Mouse (Mus musculus): Measurements from ENCODE around the gene Vmac.

The Vmac gene
- long read RNA-seq, experiment 1, transcript Vmac-202 (2 exons, 1,965 nt): minor isoform, 5 of 39 reads
- long read RNA-seq, experiment 1, transcript Vmac-201 (2 exons, 2,226 nt): major isoform, 22 of 39 reads
- long read RNA-seq, experiment 1, partial matches to known transcripts: 0 of 39 reads
- long read RNA-seq, experiment 1, other reads (novel, unspliced or antisense): 11 of 39 reads
- long read RNA-seq, experiment 2, transcript Vmac-201 (2 exons, 2,226 nt): major isoform, 15 of 25 reads
- long read RNA-seq, experiment 2, transcript Vmac-202 (2 exons, 1,965 nt): minor isoform, 5 of 25 reads
- long read RNA-seq, experiment 2, partial matches to known transcripts: 0 of 25 reads
- long read RNA-seq, experiment 2, other reads (novel, unspliced or antisense): 5 of 25 reads

DNA sequence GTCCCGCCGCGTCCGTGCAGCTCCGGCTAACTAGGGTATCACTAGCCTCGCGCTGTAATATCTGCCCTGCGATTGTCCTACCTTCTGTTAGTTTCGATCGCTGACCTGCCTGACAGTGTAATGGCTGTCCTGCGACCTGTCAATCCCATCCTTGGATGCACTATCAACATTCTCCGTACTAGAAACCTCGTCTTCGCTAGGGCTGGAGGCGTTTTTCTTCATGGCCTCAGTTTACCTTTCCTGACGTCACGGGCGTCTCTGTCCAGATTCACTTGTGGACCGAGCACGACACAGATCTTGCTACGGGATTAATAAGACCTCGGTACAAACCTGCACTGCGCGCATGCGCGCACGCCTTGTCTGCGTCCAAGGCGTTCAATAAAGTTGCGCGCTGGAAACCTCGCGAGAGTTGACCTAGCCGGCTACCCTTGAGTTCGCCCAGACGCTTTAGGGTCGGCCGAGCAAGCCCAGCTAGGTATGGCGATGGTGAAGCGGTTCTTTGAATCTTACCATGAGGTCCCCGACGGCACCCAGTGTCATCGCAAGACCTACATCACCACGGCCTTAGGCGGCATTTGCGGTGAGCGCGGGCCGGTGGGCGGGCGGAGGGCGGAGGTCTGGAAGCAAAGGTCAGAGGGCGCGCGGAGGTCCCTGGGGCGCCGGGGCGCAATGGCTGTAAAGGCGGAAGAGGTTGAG is at the start of gene Vmac, which contains the start of gene Ndufa11:
Vmac (minus strand) TSS at position 660 of the 696 bp plus-strand sequence.
Ndufa11 (plus strand) TSS at position 405 of the 696 bp plus-strand sequence.
- intact Hi-C loops (cut with DNase I): loop anchor here (5.0 kb wide), 1 partner anchor 40 kb away; the partner anchor contains the start of gene Nrtn

DNA sequence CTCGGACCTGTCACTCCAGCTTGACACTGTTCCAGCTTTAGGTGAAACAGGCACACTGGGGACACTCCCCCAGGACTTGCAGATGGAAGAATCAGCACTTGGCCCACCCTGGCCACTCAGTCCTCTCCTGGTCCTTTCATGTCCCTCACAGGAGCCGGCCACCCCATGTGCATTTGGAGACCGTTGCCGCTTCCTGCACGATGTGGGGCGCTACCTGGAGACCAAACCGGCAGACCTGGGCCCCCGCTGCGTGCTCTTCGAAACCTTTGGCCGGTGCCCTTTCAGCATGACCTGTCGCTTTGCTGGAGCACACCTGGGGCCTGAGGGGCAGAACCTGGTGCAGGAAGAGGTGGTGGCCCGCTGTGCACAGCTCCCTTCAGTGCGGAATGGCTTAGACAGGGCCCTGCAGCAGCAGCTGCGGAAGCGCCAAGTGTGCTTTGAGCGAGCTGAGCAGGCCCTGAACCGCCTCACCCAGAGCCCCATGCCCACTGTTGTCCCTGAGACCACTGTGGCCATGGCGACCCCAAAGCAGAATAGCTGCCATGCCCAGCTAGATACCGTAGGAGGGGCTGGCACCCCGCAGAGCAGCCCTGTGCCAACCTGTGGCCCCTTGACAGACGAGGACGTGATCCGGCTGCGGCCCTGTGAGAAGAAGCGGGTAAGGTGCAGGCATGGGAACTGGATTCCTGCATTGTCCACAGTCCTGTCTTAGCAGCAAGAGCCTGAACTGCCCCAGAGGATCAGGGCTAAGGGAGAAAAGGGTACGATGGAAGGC is 49.0 kb upstream of the Vmac start:
- intact Hi-C loops (cut with DNase I): loop anchor here (5.0 kb wide), 1 partner anchor 35 kb away; no protein-coding TSS in a partner anchor

DNA sequence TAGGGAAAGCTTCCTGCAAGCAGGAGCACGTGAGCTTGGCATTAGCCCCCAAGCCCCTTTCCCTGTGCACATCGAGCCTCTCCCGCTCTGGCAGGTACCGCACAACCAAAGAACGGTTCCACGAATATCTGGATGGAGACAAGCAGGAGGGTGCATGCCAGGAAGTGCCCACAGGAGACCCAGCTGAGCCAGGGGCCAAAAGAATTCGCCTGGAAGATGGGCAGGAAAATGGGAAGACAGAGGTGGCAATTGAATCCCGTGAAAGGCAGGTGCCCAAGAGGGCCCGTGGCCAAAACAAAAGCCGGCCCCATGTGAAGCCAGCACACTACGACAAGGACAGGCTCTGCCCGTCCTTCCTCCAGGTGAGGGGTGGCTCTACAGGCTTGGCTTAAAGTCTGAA is 47.6 kb upstream of the Vmac start:
- intact Hi-C loops (cut with DNase I): loop anchor here (5.0 kb wide), 1 partner anchor 37 kb away; no protein-coding TSS in a partner anchor

DNA sequence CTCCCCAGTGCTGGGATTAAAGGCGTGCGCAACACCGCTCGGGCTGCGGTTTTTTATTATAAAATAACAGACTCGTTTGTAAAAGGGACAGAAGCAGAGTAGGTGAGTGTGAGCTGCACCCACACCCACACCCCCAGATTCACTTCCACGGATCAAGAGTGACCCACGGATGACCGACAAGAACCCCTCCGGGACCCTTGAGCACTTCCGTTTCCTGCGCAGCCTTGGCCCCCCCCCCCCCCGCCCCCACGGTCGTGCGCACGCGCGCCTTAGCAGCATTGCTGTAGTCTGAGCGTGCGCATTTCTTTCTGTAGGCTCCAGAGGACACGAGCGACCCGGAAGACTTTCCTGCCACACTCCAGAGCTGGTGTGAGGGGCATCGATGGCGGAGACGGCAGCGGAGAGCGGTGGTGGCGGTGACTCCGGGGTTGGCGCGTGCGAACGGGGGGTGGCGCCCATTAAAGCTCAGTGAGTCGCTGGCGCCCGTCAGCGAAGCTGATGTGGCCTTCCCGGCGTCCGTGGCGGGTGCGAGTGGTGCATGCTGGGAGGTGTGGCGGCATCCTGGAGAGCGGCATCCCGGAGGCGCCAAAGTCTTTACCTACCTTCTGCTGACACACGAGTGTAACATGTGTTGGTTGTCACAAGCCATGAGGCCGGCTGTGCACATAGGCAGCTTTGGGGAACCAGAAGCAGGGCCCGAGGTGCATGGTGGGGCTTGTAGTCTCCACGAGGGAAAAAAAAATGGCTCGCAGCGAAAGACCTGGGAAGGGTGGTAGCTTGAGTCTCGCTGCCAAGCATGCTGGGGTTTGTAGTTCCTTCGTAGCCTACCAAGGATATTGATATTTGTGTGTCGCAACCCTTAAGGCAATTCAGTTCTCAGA is 46.9 kb upstream of the Vmac start, which contains the start of gene Dus3l:
Dus3l (plus strand) TSS at position 284 of the 881 bp plus-strand sequence.
- intact Hi-C loops (cut with DNase I): loop anchor here (5.0 kb wide), 1 partner anchor 38 kb away; no protein-coding TSS in a partner anchor

DNA sequence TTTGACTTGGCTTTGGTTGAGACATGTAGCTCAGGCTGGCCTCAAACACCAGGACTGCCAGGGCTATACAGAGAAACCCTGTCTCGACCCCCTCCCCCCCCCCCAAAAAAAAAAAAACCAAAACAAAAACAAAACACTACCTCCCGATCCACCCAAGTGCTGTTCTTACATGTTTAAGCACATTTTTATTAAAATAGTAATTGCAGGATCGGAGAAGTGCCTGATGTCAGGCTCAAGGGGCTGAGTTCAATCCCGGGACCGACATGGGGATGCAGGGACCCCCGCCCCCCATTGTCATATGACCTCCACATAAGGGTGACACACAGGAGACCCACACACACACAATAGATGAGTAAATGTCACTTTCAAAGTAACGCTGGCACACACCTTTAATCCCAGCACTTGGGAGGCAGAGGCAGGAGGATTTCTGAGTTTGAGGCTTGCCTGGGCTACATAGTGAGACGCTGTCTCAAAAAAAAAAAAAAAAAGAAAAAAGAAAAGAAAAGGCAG is 46.0 kb upstream of the Vmac start:
- intact Hi-C loops (cut with DNase I): no loop called here

DNA sequence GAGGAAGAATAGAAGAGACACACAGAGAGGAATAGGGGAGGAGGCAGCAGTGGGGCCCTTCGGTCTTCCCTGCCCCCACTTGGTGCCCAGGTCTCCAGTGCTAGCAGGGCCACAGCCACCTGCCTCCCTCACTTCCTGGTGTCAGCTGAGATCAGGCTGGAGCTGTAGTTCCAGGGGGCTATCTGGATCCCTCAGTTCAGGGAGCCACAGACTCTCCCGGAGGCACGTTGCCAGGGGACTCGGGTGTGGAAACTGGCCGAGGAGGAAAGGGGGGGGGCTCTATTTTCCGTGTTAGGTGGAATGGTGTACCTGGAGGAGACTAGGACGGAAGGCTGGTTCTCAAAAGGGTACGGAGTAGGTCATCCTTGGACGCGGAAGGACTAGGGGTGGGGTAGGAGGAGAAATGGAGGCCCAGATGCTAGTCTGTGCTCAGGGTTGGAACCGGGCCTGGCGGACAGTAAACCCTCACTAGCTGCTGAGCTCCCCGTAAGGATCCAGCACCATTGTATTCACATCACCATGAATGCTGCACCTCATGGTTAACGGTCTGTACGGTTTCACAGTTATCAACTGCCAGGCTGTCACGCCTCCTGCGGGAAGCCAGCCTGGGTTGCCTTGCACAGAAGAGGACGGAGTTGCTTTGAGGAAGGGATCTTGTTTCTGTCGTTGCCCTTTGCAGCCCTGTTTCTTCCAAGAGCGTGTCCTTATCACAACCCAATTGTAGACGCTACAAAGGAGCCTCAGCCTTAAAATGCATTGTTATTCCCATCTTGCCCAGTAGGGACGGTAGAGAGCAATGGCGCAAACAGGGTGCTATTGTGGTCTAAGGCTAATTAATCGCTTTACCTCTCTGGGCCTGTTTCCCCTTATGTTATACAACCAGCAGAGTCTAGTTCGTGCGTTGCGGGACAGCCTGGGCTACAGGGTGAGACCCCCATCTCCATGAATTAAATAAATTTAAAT is 45.2 kb upstream of the Vmac start:
- intact Hi-C loops (cut with DNase I): no loop called here

DNA sequence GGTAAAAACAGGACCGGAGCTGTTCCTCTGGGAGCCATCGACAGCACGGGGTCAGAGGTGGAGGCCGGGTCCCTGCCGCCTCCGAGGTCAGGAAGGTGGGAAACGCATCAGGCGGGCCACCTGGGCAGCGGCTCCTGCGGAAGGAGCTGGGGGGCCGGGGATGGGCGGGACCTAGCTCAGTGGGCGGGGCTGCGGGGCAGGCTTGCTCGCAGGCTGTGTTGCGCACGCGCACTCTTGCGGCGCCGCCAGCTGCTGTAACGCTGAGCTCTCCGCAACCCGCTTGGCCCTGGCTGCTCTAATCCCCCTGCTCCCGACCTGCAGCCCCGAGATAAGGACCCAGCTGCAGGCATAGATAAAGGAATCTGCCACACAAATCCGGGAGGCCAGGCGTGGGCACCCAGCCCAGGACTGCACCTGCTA is 44.2 kb upstream of the Vmac start:
- intact Hi-C loops (cut with DNase I): no loop called here

DNA sequence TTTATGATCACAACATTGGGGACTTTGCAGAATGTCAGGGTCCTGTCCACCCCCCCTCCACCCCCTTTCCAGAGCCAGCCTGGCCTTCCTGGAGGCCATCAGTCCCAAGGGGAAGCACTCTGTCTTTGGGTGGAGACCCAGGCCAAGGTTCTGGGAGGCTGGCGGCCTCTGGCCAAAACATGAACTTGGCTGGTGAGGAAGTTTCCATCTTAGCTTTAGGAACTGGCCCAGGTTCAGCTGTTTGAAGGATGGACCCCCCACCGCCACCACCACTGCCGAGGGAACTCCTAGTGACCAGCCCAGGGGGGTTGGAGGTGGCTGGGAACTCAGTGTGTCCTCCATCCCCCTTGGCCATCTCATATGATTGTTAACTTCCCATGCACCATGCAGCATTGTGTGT is 43.3 kb upstream of the Vmac start:
- intact Hi-C loops (cut with DNase I): no loop called here

DNA sequence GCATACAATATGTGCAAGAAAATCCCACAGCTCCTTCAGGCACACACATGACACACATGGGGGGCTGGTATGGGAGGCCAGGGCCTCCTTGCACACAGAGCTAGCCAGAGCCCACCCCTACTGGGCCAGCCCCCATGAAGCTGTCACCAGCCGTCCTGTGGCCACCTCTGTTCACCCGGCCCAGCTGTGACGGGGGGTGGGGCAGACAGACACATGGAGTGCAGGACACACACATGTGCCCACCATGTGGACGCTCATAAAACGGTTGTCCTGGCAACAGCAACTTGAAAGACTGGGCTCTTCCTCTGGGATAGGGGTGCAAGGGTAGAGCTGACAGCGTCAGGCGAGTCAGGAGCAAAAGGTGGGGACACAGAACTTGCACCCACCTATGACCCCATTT is 41.4 kb upstream of the Vmac start:
- intact Hi-C loops (cut with DNase I): loop anchor here (5.0 kb wide), 2 partner anchors 42 to 77 kb away; partner anchors contain the start of genes Ndufa11 and Vmac

DNA sequence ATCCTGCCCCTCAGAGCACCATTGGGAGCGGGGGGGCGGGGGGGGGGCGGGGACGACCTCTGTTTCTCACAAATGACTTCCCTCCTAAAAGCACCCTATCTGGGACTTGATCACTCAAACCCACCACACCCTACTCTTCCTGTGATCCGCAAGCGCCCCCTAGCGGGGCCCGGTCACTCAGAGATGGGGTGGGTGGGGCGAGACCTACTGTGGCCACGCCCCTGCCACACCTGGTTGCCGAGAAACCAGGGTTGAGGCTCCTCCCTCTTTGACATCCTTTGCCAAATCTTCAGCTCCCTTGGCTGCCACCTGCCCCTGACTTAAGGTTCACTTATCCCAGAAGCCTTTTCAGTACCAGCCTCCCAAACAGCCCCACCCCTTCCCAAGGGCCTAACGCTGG is 40.3 kb upstream of the Vmac start:
- intact Hi-C loops (cut with DNase I): loop anchor here (5.0 kb wide), 2 partner anchors 41 to 76 kb away; partner anchors contain the start of genes Ndufa11 and Vmac

DNA sequence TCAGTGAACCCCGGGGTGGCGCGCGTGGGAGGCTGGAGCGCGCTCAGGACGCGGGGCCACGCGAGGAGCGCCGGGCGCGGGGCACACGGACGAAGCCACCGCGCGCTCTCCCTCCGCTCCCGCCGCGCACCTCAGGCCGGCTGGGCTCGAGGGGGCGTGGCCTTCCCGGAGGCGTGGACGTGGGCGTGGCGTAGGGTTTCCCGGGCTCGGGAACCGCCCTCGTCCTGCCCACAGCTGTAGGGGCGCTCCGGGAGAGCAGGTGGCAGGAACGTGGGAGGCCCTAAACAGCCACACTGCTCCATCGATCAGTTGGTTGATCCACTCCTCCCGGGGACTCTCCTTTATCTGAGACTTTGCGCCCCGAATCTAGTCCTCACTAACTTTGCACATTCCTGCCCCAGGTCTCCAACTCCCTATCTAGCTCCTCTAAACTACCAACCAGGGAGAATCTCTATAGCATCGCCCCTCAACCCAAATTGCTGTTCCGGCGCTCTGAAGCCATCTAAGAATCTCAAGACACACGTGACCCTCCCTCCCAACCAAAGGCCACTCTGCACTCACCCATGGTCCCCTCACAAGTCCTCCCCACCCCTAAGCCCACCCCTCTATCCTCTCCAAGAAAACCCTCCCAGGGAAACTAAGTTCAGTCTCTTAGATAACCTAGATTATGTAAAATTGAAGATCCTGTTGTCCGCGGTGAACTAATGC is 39.7 kb upstream of the Vmac start, which contains the start of gene Nrtn:
Nrtn (minus strand) TSS at position 115 of the 708 bp plus-strand sequence.
- intact Hi-C loops (cut with DNase I): loop anchor here (5.0 kb wide), 2 partner anchors 40 to 75 kb away; partner anchors contain the start of genes Ndufa11 and Vmac

DNA sequence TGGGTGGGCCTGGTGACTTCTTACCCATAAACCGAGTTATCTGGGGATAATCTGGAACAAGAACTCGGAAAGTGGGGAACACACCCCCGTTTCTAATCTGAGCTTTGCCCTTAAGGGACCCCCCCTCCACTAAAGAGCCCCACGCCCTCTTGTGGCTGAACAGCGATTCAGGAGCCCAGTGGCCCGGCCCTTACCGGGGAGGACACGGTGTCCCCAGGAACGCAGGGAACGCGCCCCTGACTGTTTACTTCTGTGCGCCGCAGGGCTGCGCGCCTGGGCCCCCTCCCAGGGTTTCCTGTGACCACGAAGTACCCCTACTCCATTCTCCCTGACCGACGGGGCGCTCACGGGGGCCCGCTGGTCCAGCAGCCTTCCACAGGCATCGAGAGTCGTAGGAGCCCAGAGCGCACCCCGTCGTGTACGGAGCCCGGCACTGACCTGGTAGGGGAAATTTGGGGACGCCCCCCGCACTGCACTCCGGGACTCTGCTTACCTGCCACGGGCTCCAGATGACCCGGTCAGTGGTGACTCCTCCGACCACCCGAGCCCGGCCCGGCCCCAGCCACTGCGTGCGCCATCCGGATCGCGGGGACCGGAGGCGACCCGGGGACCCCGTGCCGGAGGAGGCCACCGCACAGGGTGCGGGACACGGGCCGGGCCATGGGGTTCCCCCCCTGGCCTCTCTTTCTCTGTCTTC is 39.0 kb upstream of the Vmac start:
- intact Hi-C loops (cut with DNase I): loop anchor here (5.0 kb wide), 2 partner anchors 40 to 75 kb away; partner anchors contain the start of genes Ndufa11 and Vmac

DNA sequence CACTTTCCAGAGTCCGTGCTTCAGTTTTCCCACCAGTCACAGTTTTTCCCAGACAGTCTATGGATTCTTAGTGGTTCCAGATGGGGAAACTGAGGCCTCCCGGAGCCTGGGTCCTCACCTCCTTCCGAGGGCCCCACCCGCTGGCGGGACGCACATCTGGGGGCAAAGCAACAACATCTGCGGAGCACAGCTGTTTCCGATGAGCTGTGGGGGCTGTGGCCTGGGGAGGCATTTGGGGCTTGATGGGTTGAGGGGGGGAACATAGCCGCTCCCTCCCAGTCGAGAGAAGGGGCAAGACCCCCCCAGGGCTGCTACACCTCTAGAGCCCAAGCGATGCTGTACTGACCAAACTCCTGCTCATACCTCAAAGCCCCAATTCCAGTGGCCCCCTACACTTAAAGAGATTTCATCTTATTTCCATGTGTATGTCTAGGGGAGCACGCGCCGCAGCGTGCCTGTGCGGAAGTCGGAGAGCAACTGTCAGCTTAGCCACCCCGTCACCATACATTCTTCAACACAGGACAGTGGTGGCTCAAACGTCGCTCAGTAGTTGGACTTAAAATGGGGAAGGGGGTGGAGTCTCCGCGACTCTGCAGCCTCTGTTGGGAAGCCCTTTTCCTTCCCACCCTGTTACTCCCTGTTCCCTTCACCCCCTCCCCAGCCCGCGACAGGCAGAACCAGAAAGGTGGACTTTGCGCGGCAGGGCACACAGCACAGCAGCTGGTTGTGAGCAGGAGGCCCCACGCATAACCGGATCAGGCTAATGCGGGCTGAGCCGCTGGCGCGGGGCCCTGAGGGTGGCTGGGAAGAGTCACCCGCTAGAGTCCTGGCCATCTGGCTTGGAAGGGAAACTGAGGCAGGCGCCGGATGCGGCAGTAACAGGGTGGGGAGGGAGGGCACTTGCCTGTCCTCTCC is 36.7 kb upstream of the Vmac start:
- intact Hi-C loops (cut with DNase I): loop anchor here (5.0 kb wide), 2 partner anchors 37 to 72 kb away; partner anchors contain the start of genes Ndufa11 and Vmac

DNA sequence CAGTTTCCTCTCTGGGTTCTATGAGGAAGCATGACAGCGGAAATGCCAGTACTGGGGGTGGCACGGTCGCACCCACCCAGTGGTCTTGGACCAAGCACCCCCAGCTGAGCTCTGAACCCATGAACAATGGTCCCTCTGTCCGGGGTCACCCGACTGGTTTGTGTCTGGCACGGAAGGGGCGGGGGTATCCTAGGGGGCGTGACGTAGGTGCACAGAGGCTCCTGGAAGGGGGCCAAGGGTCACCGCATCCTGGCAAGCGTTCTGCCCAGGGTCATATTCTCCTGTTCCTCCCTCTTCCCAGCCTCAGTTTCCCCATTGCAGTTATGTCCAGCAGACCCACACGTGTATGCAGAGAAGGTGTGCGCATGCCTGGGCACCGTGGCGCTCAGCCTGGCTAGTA is 35.6 kb upstream of the Vmac start:
- intact Hi-C loops (cut with DNase I): no loop called here

DNA sequence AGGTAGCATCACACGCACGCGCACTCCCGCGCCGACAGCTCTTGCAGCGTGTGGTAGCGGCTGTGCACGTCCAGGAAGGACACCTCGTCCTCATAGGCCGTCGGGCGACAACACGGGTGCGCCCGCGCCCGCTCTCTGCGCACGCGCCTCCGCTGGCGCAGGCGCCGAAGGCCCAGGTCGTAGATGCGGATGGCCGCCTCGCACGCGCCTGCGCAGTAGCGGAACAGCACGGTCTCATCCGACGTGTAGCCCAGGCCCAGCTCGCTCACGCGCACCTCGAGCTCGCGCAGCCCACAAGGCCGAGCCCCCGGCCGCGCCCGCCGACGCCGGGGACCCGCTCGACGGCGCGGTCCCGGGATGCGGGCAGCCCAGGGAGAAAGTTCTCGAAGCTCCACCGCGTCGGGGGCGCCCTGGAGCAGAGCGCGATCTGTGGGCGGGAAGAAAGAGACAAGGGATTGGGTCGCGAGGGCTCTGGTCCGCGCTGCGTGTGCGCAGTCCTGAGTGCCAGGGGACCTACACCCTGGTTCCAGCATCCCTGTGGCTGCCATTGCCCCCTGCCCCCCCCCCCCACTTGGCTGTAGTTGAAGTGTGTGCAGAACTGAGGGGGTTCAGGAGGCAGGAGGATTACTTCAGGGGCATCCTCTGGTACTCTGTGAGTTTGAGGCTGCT is 33.7 kb upstream of the Vmac start:
- intact Hi-C loops (cut with DNase I): no loop called here
